Mouse (Mus musculus) olfactory bulb, adult 2 months (tissue): ENCODE results near the gene Vamp2.

ENCODE experiments used
- CTCF ChIP-seq: fragments of 200-500 bp; IDR thresholded peaks from 2 replicates; pipeline ENCODE4 v1.5.1; 2012; ENCODE audit warnings: low read depth, mild to moderate bottlenecking, low read length, moderate library complexity; ENCODE audit not compliant: insufficient read depth
- POLR2A ChIP-seq: fragments of 200-500 bp; IDR thresholded peaks from 2 replicates; pipeline ENCODE4 v1.6.1; 2012; ENCODE audit warnings: mild to moderate bottlenecking, low read depth, low read length, moderate library complexity; ENCODE audit not compliant: insufficient read depth

DNA sequence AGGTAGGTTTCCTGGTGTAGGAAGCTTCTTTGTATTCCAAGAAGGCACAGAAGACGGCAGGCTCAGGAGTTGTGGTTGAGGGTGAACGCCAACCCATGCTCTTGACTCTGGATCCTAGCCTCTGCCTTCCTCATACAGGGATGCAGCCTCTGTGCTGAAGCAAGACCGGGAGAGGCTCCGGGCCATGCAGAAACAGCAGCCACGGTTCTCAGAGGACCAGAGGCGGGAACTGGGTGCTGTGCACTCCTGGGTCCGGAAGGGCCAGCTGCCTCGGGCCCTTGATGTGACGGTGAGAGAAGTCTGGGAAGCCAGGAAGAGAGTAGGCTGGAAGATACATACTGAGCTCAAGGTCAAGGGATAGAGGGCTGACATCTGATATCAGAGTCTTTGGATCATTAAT lies 19.9 kb downstream of the Vamp2 start:
- no peak for TF ChIP-seq POLR2A
- TF ChIP-seq CTCF: no peak
